Mouse (Mus musculus): ENCODE measurements at regions not wholly inside any gene's neighbourhood (a gene's known extent, or its start where the extent isn't known, plus 50 kb on each side); places are given as distances from the start of the nearest gene placed in this dataset.

DNA sequence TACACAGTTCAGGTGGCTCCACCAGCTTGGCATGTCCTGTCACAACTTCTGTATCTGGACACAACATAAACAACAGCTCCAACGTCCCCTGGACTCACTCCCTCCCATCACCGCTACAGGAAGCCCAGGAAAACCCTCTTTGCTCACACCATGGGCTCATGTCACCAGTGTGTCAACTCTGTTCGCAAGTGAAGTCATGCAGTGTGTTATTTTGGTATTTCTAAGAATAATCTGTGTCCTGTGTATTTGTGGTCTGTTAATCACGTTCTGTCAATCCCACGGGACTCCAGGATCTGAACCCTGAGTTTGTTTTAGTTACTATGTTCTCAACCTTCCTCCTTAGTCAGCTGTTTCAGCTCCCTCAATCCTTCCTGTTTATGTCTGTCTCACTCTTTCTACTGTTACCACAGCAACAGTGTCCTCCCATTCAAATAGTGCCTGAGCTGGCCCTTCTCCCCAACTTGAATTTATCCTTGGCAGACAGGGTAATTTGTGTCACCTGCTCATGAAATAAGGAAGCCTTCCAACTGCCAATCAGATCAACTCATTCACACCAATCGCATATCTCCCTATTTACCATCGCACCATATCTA is 64.5 kb upstream of the Trpc3 start:
- TF ChIP-seq CHD1 (IDR thresholded peaks at IDR 0.05; ENCODE audit: low read depth, low read length), result no peak
- TF ChIP-seq CTCF (conservative IDR thresholded peaks at IDR 0.05 in 1 of 2, IDR thresholded peaks at IDR 0.05 in 1 of 2; ENCODE audit: low read depth in 2 of 2, low read length in 2 of 2), result no peak
- TF ChIP-seq ZC3H11A (IDR thresholded peaks at IDR 0.05; ENCODE audit: low read depth, low read length), result no peak
- TF ChIP-seq POLR2A (IDR thresholded peaks at IDR 0.05; ENCODE audit: low read depth, low read length), result no peak
- no peak for TF ChIP-seq TBP (conservative IDR thresholded peaks at IDR 0.05; ENCODE audit: low read depth, low read length)
- TF ChIP-seq USF2 (conservative IDR thresholded peaks at IDR 0.05; ENCODE audit: low read depth, low read length), result no peak
- TF ChIP-seq ETS1 (conservative IDR thresholded peaks at IDR 0.05; ENCODE audit: low read depth, low read length), result no peak
- TF ChIP-seq ELF1 (IDR thresholded peaks at IDR 0.05; ENCODE audit: low read depth, low read length), result no peak
- TF ChIP-seq USF1 (IDR thresholded peaks at IDR 0.05; ENCODE audit: low read depth, low read length), result no peak

All from CH12.LX (cell line).